Mouse (Mus musculus): Measurements from ENCODE around the gene Cldn34c2. TPM values are rescaled to one million over a fixed set of nuclear protein-coding genes. Genes with fewer than 3 reads are reported as not detected.
"Not testable (repeated sequence)": the region's sequence is repeated elsewhere in the genome, so short reads cannot be mapped to it uniquely, and the experiment has no call there.

Cldn34c2 gene
- polyA plus RNA-seq (2014; fragmentation: Nextera tagmentation; extraction: Ambion mirVana) = not detected in 2 replicates

DNA sequence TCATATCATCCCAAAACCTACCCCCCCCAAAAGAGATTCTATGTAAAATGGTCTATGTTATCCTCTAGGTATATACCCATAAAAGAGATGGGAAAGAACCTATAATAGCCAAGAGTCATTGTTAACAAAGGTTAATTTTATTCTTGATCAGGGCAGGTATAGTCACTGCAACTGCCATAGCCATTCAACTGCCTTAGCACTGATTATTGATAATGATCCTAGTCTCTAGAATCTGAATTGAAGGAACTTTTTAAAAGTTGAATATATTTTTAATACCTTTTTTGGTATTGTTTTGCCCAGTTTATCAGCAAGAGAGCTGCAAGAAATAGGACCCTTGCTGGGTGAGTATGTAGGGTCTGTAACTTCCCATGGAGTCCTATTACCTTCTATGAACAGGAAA, at the start of gene Cldn34c2:
TSS of gene Cldn34c2 (plus strand) at position 301 of the 400 bp plus-strand sequence.
- H3K9ac ChIP-seq (replicated peaks; ENCODE audit: low read depth, low read length); H3K36me3 ChIP-seq (ENCODE audit: control insufficient read depth, insufficient read depth, low read length); H3K4me3 ChIP-seq (ENCODE audit: low read depth, low read length); ATAC-seq (ENCODE audit: low read depth); H3K4me1 ChIP-seq (ENCODE audit: control insufficient read depth, insufficient read depth, low read length); H3K9me3 ChIP-seq (ENCODE audit: control insufficient read depth, low read length); H3K27me3 ChIP-seq (ENCODE audit: control insufficient read depth, insufficient read depth, low read length); H3K27ac ChIP-seq (ENCODE audit: low read depth, low read length); H3K4me2 ChIP-seq (ENCODE audit: low read depth, low read length): not testable (repeated sequence)

DNA sequence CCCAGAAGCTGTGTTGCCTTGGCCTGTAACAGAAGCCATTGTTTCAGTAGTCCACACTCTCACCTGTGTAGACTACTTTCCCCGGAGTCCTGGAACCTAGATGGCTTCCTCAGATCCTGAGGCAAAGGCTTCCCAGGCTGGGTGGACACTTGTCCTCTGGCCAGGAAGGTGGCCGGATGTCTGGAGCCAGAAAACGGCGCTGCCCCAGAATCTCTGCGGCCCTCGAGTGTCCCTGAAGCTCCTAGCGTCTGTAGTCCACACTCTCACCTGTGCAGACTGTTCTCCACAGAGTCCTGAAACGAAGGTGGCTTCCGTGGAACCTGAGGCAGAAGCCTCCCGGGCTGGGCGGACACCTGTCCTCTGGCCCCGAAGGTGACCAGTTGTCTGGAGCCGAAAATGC, 30.1 kb upstream of the Cldn34c2 start:
- H3K4me3 ChIP-seq (ENCODE audit: low read depth, low read length); H3K27ac ChIP-seq (ENCODE audit: low read depth, low read length); H3K27me3 ChIP-seq (ENCODE audit: control insufficient read depth, insufficient read depth, low read length); H3K4me2 ChIP-seq (ENCODE audit: low read depth, low read length); H3K9ac ChIP-seq (replicated peaks; ENCODE audit: low read depth, low read length); H3K9me3 ChIP-seq (ENCODE audit: control insufficient read depth, low read length); H3K4me1 ChIP-seq (ENCODE audit: control insufficient read depth, insufficient read depth, low read length); H3K36me3 ChIP-seq (ENCODE audit: control insufficient read depth, insufficient read depth, low read length); ATAC-seq (ENCODE audit: low read depth): not testable (repeated sequence)
- 88% methylated on average over 13 of the region's 13 CpGs for WGBS

DNA sequence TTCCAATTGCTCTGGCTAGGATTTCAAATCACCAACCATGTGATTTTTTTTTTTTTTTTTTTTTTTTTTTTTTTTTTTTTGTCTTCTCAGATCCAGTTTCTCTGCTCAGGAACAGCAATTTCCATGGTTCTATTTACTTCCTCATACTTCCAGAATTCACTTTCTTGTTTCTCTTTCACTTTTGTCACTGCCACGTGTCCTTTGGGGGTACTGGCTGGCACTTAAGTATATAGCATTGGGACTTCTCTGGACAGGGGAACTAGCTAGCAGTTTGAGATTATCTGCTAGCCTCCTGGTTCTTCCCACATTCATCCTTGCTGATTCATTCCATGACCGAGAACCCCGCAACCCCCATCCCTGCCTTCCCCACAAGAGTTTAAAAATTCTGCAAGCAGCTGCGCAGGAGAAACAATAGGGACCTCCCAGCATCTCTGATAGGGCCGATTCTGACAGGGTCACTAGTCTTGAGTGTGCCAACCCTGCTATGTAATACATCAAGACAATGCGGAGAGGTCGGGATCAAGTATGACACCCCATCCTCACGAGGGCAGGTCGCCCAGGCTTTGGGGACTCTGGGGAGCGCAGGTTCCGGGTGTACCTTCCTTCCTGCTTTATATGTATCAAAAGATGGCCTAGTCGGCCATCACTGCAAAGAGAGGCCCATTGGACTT, 30.8 kb downstream of the Cldn34c2 start:
- not testable (repeated sequence) for H3K9me3 ChIP-seq (ENCODE audit: control insufficient read depth, low read length); H3K27me3 ChIP-seq (ENCODE audit: control insufficient read depth, insufficient read depth, low read length); H3K27ac ChIP-seq (ENCODE audit: low read depth, low read length); H3K36me3 ChIP-seq (ENCODE audit: control insufficient read depth, insufficient read depth, low read length); H3K4me2 ChIP-seq (ENCODE audit: low read depth, low read length); H3K9ac ChIP-seq (replicated peaks; ENCODE audit: low read depth, low read length); H3K4me1 ChIP-seq (ENCODE audit: control insufficient read depth, insufficient read depth, low read length); H3K4me3 ChIP-seq (ENCODE audit: low read depth, low read length)
- WGBS = 92% methylated on average over 8 of the region's 12 CpGs
- ATAC-seq (ENCODE audit: low read depth) = peak; percentile 54; the same call in 1 of the 2 replicates

Other genes starting within 250 kb of the Cldn34c2 start
- not detected in 2 replicates for gene Gm17467, start 123.1 kb downstream of the Cldn34c2 start, polyA plus RNA-seq (2014; fragmentation: Nextera tagmentation; extraction: Ambion mirVana)
- gene Cldn34c3, start 212.0 kb downstream of the Cldn34c2 start, polyA plus RNA-seq (2014; fragmentation: Nextera tagmentation; extraction: Ambion mirVana) = not detected in 2 replicates

Data from neural tube, embryonic 14.5 days (tissue).